In genomic region chr2:146744396-146744795, GRCm38 (mm10) we compare ENCODE assay signal across 22 mouse cellular contexts.
DNase-seq lines count a peak whose midpoint lies in the region; ATAC-seq and TF ChIP-seq lines count a peak whose summit lies in the region.
"Had no signal": no experiment of that assay in that cellular context is flagged by ENCODE, and none has a peak within 500 bp of the region (broad histone marks: within the 10 kb centered on the region; RNA-seq: fewer than 3 reads in every experiment).

No protein-coding gene starts in this region.

- TF ChIP-seq POLR2A in brain, embryonic 14.5 days (IDR thresholded peaks at IDR 0.05; ENCODE audit: borderline replicate concordance, extremely low read depth, insufficient read depth, insufficient read length, poor library complexity, severe bottlenecking) = no peak

- peaks cover 26% of the 10 kb centered on the region for H3K4me1 ChIP-seq in midbrain, embryonic 13.5 days (replicated peaks)
- peaks cover 9% of the 10 kb centered on the region for H3K4me1 ChIP-seq in midbrain, embryonic 11.5 days (ENCODE audit: control insufficient read depth, insufficient read depth, low read length)
- H3K4me1 ChIP-seq in midbrain, embryonic 16.5 days (ENCODE audit: control insufficient read depth, insufficient read depth, low read length) = peaks cover 16% of the 10 kb centered on the region
- H3K4me1 ChIP-seq in heart, embryonic 11.5 days (ENCODE audit: control insufficient read depth, insufficient read depth, low read length) = no peaks in the 10 kb centered on the region
- H3K4me1 ChIP-seq: embryonic facial prominence, embryonic 12.5 days had no signal

- H3K9ac ChIP-seq in midbrain, embryonic 13.5 days (replicated peaks) = no peak overlapping the region
- H3K9ac ChIP-seq in midbrain, embryonic 11.5 days (ENCODE audit: low read length) = no peak overlapping the region
- H3K9ac ChIP-seq in midbrain, embryonic 16.5 days (ENCODE audit: low read depth, low read length) = no peak overlapping the region
- H3K9ac ChIP-seq in heart, embryonic 11.5 days (ENCODE audit: low read depth, low read length) = no peak overlapping the region
- H3K9ac ChIP-seq: embryonic facial prominence, embryonic 12.5 days; embryonic facial prominence, embryonic 15.5 days; forebrain, embryonic 15.5 days; heart, embryonic 13.5 days; hindbrain, embryonic 12.5 days had no signal

- ATAC-seq in midbrain, embryonic 13.5 days = no peak
- ATAC-seq in midbrain, embryonic 11.5 days (ENCODE audit: low FRiP score) = no peak
- ATAC-seq in midbrain, embryonic 16.5 days = no peak
- ATAC-seq in heart, embryonic 11.5 days (replicated peaks; ENCODE audit: insufficient number of reproducible peaks, low FRiP score, low TSS enrichment) = no peak
- ATAC-seq: activated CD4-positive, CD25-positive, alpha-beta regulatory T cell, adult 4 months; CD4-positive, CD25-positive, alpha-beta regulatory T cell, adult 4 months; forebrain, embryonic 15.5 days had no signal

- no peaks in the 10 kb centered on the region for H3K9me3 ChIP-seq in midbrain, embryonic 13.5 days
- no peaks in the 10 kb centered on the region for H3K9me3 ChIP-seq in midbrain, embryonic 11.5 days (ENCODE audit: control insufficient read depth, low read length)
- H3K9me3 ChIP-seq in midbrain, embryonic 16.5 days (replicated peaks; ENCODE audit: control insufficient read depth, low read length, poor library complexity, severe bottlenecking) = no peaks in the 10 kb centered on the region
- H3K9me3 ChIP-seq in heart, embryonic 11.5 days (replicated peaks; ENCODE audit: control insufficient read depth, low read length) = no peaks in the 10 kb centered on the region
- H3K9me3 ChIP-seq: embryonic facial prominence, embryonic 12.5 days; embryonic facial prominence, embryonic 15.5 days; forebrain, embryonic 15.5 days; heart, embryonic 13.5 days; hindbrain, embryonic 12.5 days had no signal

- H3K27ac ChIP-seq in midbrain, embryonic 13.5 days = peak overlapping the region; percentile 80
- H3K27ac ChIP-seq in midbrain, embryonic 11.5 days (ENCODE audit: low read depth, low read length) = no peak overlapping the region
- peak overlapping the region; percentile 85; the same call in 1 of the 2 replicates for H3K27ac ChIP-seq in midbrain, embryonic 16.5 days (ENCODE audit: low read length)
- H3K27ac ChIP-seq in heart, embryonic 11.5 days (ENCODE audit: low read depth, low read length) = no peak overlapping the region
- H3K27ac ChIP-seq: embryonic facial prominence, embryonic 12.5 days; embryonic facial prominence, embryonic 15.5 days; heart, embryonic 13.5 days; hindbrain, embryonic 12.5 days had no signal

- no peak overlapping the region for H3K4me3 ChIP-seq in midbrain, embryonic 13.5 days (replicated peaks)
- H3K4me3 ChIP-seq in midbrain, embryonic 11.5 days (ENCODE audit: low read depth, low read length) = no peak overlapping the region
- H3K4me3 ChIP-seq in midbrain, embryonic 16.5 days (ENCODE audit: low read depth, low read length) = no peak overlapping the region
- H3K4me3 ChIP-seq in heart, embryonic 11.5 days (ENCODE audit: low read depth, low read length) = no peak overlapping the region
- H3K4me3 ChIP-seq: embryonic facial prominence, embryonic 12.5 days; embryonic facial prominence, embryonic 15.5 days; heart, embryonic 13.5 days; hindbrain, embryonic 12.5 days had no signal

- H3K27me3 ChIP-seq in midbrain, embryonic 13.5 days = peaks cover 16% of the 10 kb centered on the region
- H3K27me3 ChIP-seq in midbrain, embryonic 11.5 days (ENCODE audit: control insufficient read depth, insufficient read depth, low read length) = no peaks in the 10 kb centered on the region
- no peaks in the 10 kb centered on the region for H3K27me3 ChIP-seq in midbrain, embryonic 16.5 days (ENCODE audit: control insufficient read depth, insufficient read depth, low read depth, low read length)
- no peaks in the 10 kb centered on the region for H3K27me3 ChIP-seq in heart, embryonic 11.5 days (ENCODE audit: control insufficient read depth, insufficient read depth, low read length)
- H3K27me3 ChIP-seq: embryonic facial prominence, embryonic 12.5 days; embryonic facial prominence, embryonic 15.5 days; forebrain, embryonic 15.5 days had no signal

- H3K4me2 ChIP-seq in midbrain, embryonic 13.5 days (replicated peaks) = no peak overlapping the region
- no peak overlapping the region for H3K4me2 ChIP-seq in midbrain, embryonic 11.5 days
- H3K4me2 ChIP-seq in midbrain, embryonic 16.5 days (ENCODE audit: low read length) = no peak overlapping the region
- H3K4me2 ChIP-seq in heart, embryonic 11.5 days = no peak overlapping the region
- H3K4me2 ChIP-seq: embryonic facial prominence, embryonic 12.5 days; embryonic facial prominence, embryonic 15.5 days had no signal

- 61% methylated on average over 2 of the region's 2 CpGs for WGBS in midbrain, embryonic 13.5 days
- WGBS in midbrain, embryonic 11.5 days = 78% methylated on average over 2 of the region's 2 CpGs
- 62% methylated on average over 2 of the region's 2 CpGs for WGBS in midbrain, embryonic 16.5 days
- 85% methylated on average over 2 of the region's 2 CpGs for WGBS in heart, embryonic 11.5 days (ENCODE audit: insufficient replicate concordance)

- no peak for DNase-seq in midbrain, embryonic 11.5 days (ENCODE audit: low spot score, missing footprints)
- DNase-seq in brain, embryonic 14.5 days (ENCODE audit: low read depth) = peak; percentile 8
- no peak for DNase-seq in MN1 (ENCODE audit: low spot score)
- DNase-seq: adrenal gland, adult 8-10 months; adrenal gland, postnatal 25 days; cerebellum, adult 18-20 months; cerebellum, adult 9-10 months; cerebellum, postnatal 14 days; gastrocnemius, postnatal 25 days; heart, adult 18-20 months; heart, postnatal 14 days; heart, postnatal 4 days had no signal

- H3K36me3 ChIP-seq in midbrain, embryonic 13.5 days = no peaks in the 10 kb centered on the region
- no peaks in the 10 kb centered on the region for H3K36me3 ChIP-seq in midbrain, embryonic 11.5 days (ENCODE audit: control insufficient read depth, insufficient read depth, low read length)
- no peaks in the 10 kb centered on the region for H3K36me3 ChIP-seq in midbrain, embryonic 16.5 days (ENCODE audit: control insufficient read depth, insufficient read depth, low read length)
- no peaks in the 10 kb centered on the region for H3K36me3 ChIP-seq in heart, embryonic 11.5 days (ENCODE audit: control insufficient read depth, insufficient read depth, low read length)
- H3K36me3 ChIP-seq: embryonic facial prominence, embryonic 12.5 days; embryonic facial prominence, embryonic 15.5 days; forebrain, embryonic 15.5 days; heart, embryonic 13.5 days; hindbrain, embryonic 12.5 days had no signal

- TF ChIP-seq CTCF in brain, embryonic 14.5 days (IDR thresholded peaks at IDR 0.05; ENCODE audit: borderline replicate concordance, extremely low read depth, insufficient read depth, insufficient read length) = no peak

Comparison
In these comparisons a context has a peak if more than half of its experiments do, and no peak if none do; other contexts are left out.
1. H3K27ac ChIP-seq: peak in midbrain, embryonic 13.5 days (single experiment) and midbrain, embryonic 16.5 days (single experiment); none in midbrain, embryonic 11.5 days (single experiment) and heart, embryonic 11.5 days (single experiment).